Mouse (Mus musculus): ENCODE data around the gene Trio.

DNA sequence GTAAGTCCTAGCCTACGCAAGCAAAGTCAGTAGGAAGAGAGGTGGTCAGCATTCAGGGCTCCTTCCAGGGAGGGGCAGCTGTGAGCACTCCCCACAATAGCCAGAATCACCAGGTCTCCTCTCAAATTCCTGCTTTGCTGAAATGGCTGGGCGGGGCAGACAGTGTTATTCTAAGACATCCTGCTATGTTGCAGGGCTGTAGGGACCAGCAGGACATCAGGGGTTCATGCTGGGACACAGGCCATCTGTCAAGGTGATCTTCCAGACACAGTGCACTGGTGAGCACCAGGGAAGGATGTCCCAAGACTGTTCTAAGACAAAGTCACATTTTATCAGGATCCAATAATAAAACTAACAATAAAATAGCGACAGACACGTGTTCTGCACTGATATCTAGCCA, 224.5 kb downstream of the Trio start:
- no peak for TF ChIP-seq POLR2A (IDR thresholded peaks at IDR 0.05; ENCODE audit: borderline replicate concordance, control insufficient read depth, low read depth, low read length)
- TF ChIP-seq CTCF (IDR thresholded peaks at IDR 0.05; ENCODE audit: control insufficient read depth, insufficient read depth, low read length), result no peak
